Mouse (Mus musculus): ENCODE results near the gene Anapc2.

DNA sequence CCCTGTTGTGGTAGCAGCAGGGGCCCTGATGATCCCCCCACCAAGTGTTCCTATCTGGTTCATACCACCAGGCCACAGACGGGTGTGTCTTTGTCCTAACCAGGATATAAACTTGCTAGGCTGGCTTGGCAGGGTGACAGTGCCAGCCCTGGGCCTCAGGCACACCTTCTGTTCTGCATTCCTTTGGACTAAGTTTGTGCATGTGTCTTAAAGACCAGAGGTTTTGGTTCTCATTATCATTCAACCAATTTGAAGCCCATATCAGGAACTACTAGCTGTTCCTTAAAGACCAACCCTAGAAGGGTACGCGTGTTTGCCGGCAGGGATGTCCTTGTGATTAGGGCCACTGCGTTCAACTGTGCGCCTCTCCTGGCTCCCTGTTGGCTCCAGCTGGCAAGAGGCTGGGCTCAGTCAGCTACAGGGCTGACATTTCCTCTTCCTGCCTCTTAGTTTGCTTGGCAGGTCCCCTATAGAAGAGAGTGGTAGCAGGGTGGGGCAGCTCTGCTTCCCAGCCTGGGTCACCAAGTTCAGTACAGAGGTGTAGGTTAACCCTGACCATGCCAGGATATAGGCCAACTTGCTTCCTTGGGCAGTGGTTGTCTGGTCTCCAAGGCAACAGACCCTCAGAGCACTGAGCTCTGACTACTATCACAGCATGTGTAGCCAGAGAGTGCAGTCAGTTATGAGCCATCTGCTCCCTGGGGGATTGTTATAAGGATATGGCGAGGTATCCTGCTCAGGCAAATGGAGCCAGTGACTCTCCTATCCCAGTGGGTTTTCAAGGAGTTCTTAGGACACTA lies 14.8 kb downstream of the Anapc2 start:
- TF ChIP-seq CTCF (IDR thresholded peaks at IDR 0.05; ENCODE audit: low read depth) (no peak), EP300 (IDR thresholded peaks at IDR 0.05; ENCODE audit: low read depth) (no peak)

Data from liver, postnatal 0 days (tissue).